Mouse (Mus musculus): ENCODE measurements around the gene Maco1. TPM values are rescaled to one million over a fixed set of nuclear protein-coding genes. Genes with fewer than 3 reads are reported as not detected.

Gene Maco1
- total and polyA plus RNA-seq, 2 experiments from 2014 or later: 21.8 to 32.1 TPM

DNA sequence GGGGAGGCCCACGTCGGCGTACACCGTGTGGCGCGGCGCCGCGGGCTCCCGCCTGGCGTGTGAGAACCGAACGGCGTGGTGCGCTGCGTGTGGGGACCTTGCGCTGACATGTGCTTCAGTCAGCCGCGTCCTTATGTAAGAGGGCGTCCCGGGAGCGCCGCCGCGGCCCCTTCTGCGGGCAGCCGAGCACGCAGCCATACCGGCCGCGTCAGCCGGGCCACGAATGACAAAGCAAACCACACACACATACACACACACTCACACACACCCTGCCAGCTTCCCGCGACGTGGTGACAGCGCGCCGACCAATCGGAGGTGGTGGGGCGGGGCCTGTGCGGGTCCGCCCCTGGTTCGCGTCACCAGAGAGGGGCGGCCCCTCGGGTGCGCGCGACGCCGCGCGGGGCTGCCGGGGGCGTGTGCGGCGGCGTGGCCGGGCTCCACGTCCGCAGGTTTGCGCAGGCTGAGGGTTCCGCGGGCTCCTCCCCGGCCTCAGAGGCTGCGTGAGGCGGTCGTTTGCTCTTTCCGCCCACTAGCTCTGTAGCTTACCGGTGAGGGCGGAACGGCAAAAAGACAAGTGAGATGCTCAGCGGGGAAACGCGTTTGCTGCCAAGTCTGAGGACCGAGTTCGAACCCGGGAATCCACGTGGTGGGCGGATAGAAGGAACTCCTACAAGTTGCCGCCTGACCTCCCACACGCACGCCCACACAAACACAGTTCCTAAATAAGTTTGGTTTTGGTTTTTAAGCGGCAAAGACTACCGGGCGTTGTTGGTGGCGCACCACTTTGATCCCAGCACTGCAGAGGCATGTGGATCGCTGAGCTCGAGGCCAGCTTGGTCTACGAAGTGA lies 716 bp upstream of the Maco1 start:
- WGBS: 1% methylated on average over 81 of the region's 91 CpGs
- Histone ChIP-seq H3K36me3 (replicated peaks; ENCODE audit: control insufficient read depth, insufficient read depth, low read length) (no peaks in the 10 kb centered on the region), H3K4me3 (ENCODE audit: low read depth, low read length) (peak overlapping the region; percentile 84), H3K27ac (ENCODE audit: low read depth) (peak overlapping the region; percentile 92), H3K4me1 (ENCODE audit: control insufficient read depth, insufficient read depth) (peaks cover 22% of the 10 kb centered on the region), H3K9ac (replicated peaks; ENCODE audit: low read depth, low read length) (peak overlapping the region; percentile 44), H3K27me3 (ENCODE audit: control insufficient read depth, insufficient read depth, low read length) (0 out of 2 replicates have a peak, but pooled peaks cover 4% of the 10 kb centered on the region), H3K4me2 (ENCODE audit: low read depth, low read length) (peak overlapping the region; percentile 99), H3K9me3 (replicated peaks; ENCODE audit: control insufficient read depth, low read length) (no peaks in the 10 kb centered on the region)
- DNase-seq (ENCODE audit: low spot score) (peak; percentile 87), ATAC-seq (ENCODE audit: insufficient read depth, low read depth) (peak; percentile 92)
- no peak for TF ChIP-seq EP300 (IDR thresholded peaks at IDR 0.05; ENCODE audit: low read depth)
- TF ChIP-seq CTCF (IDR thresholded peaks at IDR 0.05; ENCODE audit: low read depth): no peak

DNA sequence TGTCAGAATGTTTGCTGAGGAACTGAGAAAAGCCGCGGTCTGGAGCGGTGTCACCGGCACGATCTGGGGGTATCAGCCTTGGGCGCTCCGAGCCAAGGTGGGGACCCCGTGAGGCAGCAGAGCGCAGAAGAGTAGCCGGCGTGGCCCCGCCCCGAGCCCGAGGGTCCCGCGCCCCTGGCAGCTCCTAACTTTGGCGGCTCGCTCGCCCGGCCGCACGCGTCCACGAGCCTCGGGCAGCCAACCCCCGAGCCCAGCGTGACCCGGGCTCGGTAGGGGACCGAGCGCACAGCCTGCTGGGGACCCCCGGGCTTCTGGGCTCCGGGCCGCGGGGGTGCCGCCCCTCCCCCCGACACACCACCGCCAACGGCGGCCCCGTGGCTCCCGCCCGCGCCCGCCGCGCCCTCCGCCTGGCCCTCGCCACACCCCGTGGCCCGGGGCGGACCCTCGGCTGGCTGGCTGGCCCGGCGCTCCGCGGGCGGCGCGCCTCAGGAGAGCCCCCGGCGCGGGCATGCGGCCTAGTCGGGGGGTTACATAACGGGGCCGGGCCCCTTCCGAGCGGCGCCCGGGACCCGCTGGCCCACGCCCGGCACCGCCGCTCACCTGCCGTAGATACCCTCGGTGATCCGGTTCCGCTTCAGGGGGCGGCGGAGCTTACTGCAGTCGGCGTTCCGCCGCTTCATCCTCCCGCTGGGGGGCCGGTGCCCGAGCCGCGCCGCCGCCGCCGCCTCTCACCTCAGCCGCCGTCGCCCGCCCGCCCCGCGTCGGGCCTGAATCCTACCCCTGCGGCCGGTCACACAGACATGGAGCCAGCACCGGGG lies 498 bp downstream of the Maco1 start:
- peak; percentile 27 for DNase-seq (ENCODE audit: low spot score)
- H3K36me3 ChIP-seq (replicated peaks; ENCODE audit: control insufficient read depth, insufficient read depth, low read length): no peaks in the 10 kb centered on the region
- H3K4me2 ChIP-seq (ENCODE audit: low read depth, low read length): peak overlapping the region; percentile 99
- no peaks in the 10 kb centered on the region for H3K9me3 ChIP-seq (replicated peaks; ENCODE audit: control insufficient read depth, low read length)
- TF ChIP-seq EP300 (IDR thresholded peaks at IDR 0.05; ENCODE audit: low read depth): peak; percentile 16; the same call in 1 of the 2 replicates
- TF ChIP-seq CTCF (IDR thresholded peaks at IDR 0.05; ENCODE audit: low read depth): no peak
- H3K27ac ChIP-seq (ENCODE audit: low read depth): peak overlapping the region; percentile 92
- peaks cover 26% of the 10 kb centered on the region for H3K4me1 ChIP-seq (ENCODE audit: control insufficient read depth, insufficient read depth)
- H3K27me3 ChIP-seq (ENCODE audit: control insufficient read depth, insufficient read depth, low read length): 0 out of 2 replicates have a peak, but pooled peaks cover 4% of the 10 kb centered on the region
- WGBS: under 1% methylated on average over 69 of the region's 106 CpGs
- H3K4me3 ChIP-seq (ENCODE audit: low read depth, low read length): peak overlapping the region; percentile 84
- H3K9ac ChIP-seq (replicated peaks; ENCODE audit: low read depth, low read length): peak overlapping the region; percentile 94
- ATAC-seq (ENCODE audit: insufficient read depth, low read depth): peak; percentile 28

DNA sequence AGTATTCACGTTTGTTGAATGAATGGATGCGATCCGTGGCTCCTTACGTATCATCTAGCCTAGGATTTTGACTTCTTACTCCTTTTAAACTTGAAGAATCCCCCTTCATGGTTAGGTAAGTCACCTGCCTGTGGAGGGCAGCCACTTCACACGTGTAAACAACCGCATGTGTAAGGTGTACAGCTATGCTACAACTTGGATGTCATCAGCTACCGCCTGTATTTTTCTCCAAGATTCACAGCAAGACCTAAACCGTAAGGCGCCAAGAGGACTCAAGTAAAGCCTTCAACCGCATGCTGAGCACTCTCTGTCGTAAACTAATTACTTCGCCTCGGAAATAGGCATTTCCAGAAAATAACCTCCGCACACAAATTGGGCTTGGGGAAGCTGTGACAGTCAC lies 1.3 kb downstream of the Maco1 start:
- 21% methylated on average over 14 of the region's 14 CpGs for WGBS

GRCm38 (mm10) chr4:134851236-134851635 lies 1.9 kb downstream of the Maco1 start:
- Histone ChIP-seq H3K4me1 (ENCODE audit: control insufficient read depth, insufficient read depth) (peaks cover 27% of the 10 kb centered on the region), H3K36me3 (replicated peaks; ENCODE audit: control insufficient read depth, insufficient read depth, low read length) (no peaks in the 10 kb centered on the region), H3K9me3 (replicated peaks; ENCODE audit: control insufficient read depth, low read length) (no peaks in the 10 kb centered on the region), H3K9ac (replicated peaks; ENCODE audit: low read depth, low read length) (no peak overlapping the region), H3K4me3 (ENCODE audit: low read depth, low read length) (no peak overlapping the region), H3K27ac (ENCODE audit: low read depth) (no peak overlapping the region), H3K27me3 (ENCODE audit: control insufficient read depth, insufficient read depth, low read length) (0 out of 2 replicates have a peak, but pooled peaks cover 4% of the 10 kb centered on the region), H3K4me2 (ENCODE audit: low read depth, low read length) (no peak overlapping the region)
- no peak for DNase-seq (ENCODE audit: low spot score)
- 77% methylated on average over 2 of the region's 2 CpGs for WGBS
- TF ChIP-seq CTCF (IDR thresholded peaks at IDR 0.05; ENCODE audit: low read depth) (no peak), EP300 (IDR thresholded peaks at IDR 0.05; ENCODE audit: low read depth) (no peak)
- ATAC-seq (ENCODE audit: insufficient read depth, low read depth): no peak

More for the DNA sequence above, 1.3 kb downstream of the Maco1 start:
- ATAC-seq (ENCODE audit: insufficient read depth, low read depth) (no peak), DNase-seq (ENCODE audit: low spot score) (no peak)
- Histone ChIP-seq H3K4me1 (ENCODE audit: control insufficient read depth, insufficient read depth) (peaks cover 27% of the 10 kb centered on the region), H3K27me3 (ENCODE audit: control insufficient read depth, insufficient read depth, low read length) (0 out of 2 replicates have a peak, but pooled peaks cover 4% of the 10 kb centered on the region), H3K4me3 (ENCODE audit: low read depth, low read length) (peak overlapping the region; percentile 84), H3K27ac (ENCODE audit: low read depth) (no peak overlapping the region), H3K9me3 (replicated peaks; ENCODE audit: control insufficient read depth, low read length) (no peaks in the 10 kb centered on the region), H3K4me2 (ENCODE audit: low read depth, low read length) (peak overlapping the region; percentile 99), H3K36me3 (replicated peaks; ENCODE audit: control insufficient read depth, insufficient read depth, low read length) (no peaks in the 10 kb centered on the region), H3K9ac (replicated peaks; ENCODE audit: low read depth, low read length) (peak overlapping the region; percentile 94)
- TF ChIP-seq EP300 (IDR thresholded peaks at IDR 0.05; ENCODE audit: low read depth): no peak
- TF ChIP-seq CTCF (IDR thresholded peaks at IDR 0.05; ENCODE audit: low read depth): no peak

- Histone ChIP-seq H3K9ac (replicated peaks; ENCODE audit: low read depth, low read length) (no peak overlapping the region), H3K4me1 (ENCODE audit: control insufficient read depth, insufficient read depth) (peaks cover 28% of the 10 kb centered on the region), H3K27me3 (ENCODE audit: control insufficient read depth, insufficient read depth, low read length) (0 out of 2 replicates have a peak, but pooled peaks cover 4% of the 10 kb centered on the region), H3K4me3 (ENCODE audit: low read depth, low read length) (no peak overlapping the region), H3K27ac (ENCODE audit: low read depth) (no peak overlapping the region), H3K4me2 (ENCODE audit: low read depth, low read length) (no peak overlapping the region), H3K9me3 (replicated peaks; ENCODE audit: control insufficient read depth, low read length) (no peaks in the 10 kb centered on the region), H3K36me3 (replicated peaks; ENCODE audit: control insufficient read depth, insufficient read depth, low read length) (no peaks in the 10 kb centered on the region)
- WGBS: 73% methylated on average over 4 of the region's 4 CpGs
- no peak for TF ChIP-seq EP300 (IDR thresholded peaks at IDR 0.05; ENCODE audit: low read depth)
- no peak for TF ChIP-seq CTCF (IDR thresholded peaks at IDR 0.05; ENCODE audit: low read depth)
- ATAC-seq (ENCODE audit: insufficient read depth, low read depth) (no peak), DNase-seq (ENCODE audit: low spot score) (no peak)
These were observed 2.6 kb downstream of the Maco1 start for GRCm38 (mm10) chr4:134850551-134850950.

All from heart, postnatal 0 days (tissue).